Mouse (Mus musculus): ENCODE data around the gene Rnpepl1. TPM values are rescaled to one million over a fixed set of nuclear protein-coding genes. Genes with fewer than 3 reads are reported as not detected.
A peak's percentile ranks its signal among the peaks of the same experiment; 100 is the strongest.

Gene Rnpepl1
- polyA plus RNA-seq, 1 experiment from 2014 or later: 31.0 TPM

- no peak overlapping the region for H3K4me2 ChIP-seq (ENCODE audit: low read length)
- H3K27me3 ChIP-seq (replicated peaks; ENCODE audit: control insufficient read depth, insufficient read depth, low read length): no peaks in the 10 kb centered on the region
- H3K9ac ChIP-seq (replicated peaks; ENCODE audit: low read depth, low read length): no peak overlapping the region
- peaks cover 20% of the 10 kb centered on the region for H3K4me1 ChIP-seq (replicated peaks; ENCODE audit: control insufficient read depth, insufficient read depth, low read length)
- no peak overlapping the region for H3K4me3 ChIP-seq (replicated peaks; ENCODE audit: low read length)
- H3K36me3 ChIP-seq (ENCODE audit: control insufficient read depth, insufficient read depth): no peaks in the 10 kb centered on the region
- no peak for ATAC-seq
- peak overlapping the region; percentile 29; the same call in 1 of the 2 replicates for H3K27ac ChIP-seq (ENCODE audit: low read length)
- no peaks in the 10 kb centered on the region for H3K9me3 ChIP-seq (ENCODE audit: control insufficient read depth, low read length)
- 59% methylated on average over 4 of the region's 4 CpGs for WGBS
Observed at GRCm38 (mm10) chr1:92903627-92904026, 7.0 kb upstream of the Rnpepl1 start.

- Histone ChIP-seq H3K27ac (ENCODE audit: low read length) (no peak overlapping the region), H3K4me3 (replicated peaks; ENCODE audit: low read length) (no peak overlapping the region), H3K4me1 (replicated peaks; ENCODE audit: control insufficient read depth, insufficient read depth, low read length) (peaks cover 27% of the 10 kb centered on the region), H3K9ac (replicated peaks; ENCODE audit: low read depth, low read length) (no peak overlapping the region), H3K27me3 (replicated peaks; ENCODE audit: control insufficient read depth, insufficient read depth, low read length) (no peaks in the 10 kb centered on the region), H3K9me3 (ENCODE audit: control insufficient read depth, low read length) (no peaks in the 10 kb centered on the region), H3K4me2 (ENCODE audit: low read length) (no peak overlapping the region), H3K36me3 (ENCODE audit: control insufficient read depth, insufficient read depth) (no peaks in the 10 kb centered on the region)
- WGBS: 92% methylated on average over 2 of the region's 2 CpGs
- ATAC-seq: no peak
Observed at GRCm38 (mm10) chr1:92905703-92906310, 4.8 kb upstream of the Rnpepl1 start.

- peak; percentile 84 for ATAC-seq
- WGBS: under 1% methylated on average over 81 of the region's 81 CpGs
Observed at GRCm38 (mm10) chr1:92906779-92907631, 3.6 kb upstream of the Rnpepl1 start, which contains the start of gene Dusp28. TSS of gene Dusp28 (plus strand) at chr1:92906981.

GRCm38 (mm10) chr1:92907632-92908360, 2.8 kb upstream of the Rnpepl1 start:
- 39% methylated on average over 20 of the region's 20 CpGs for WGBS
- Histone ChIP-seq H3K36me3 (ENCODE audit: control insufficient read depth, insufficient read depth) (no peaks in the 10 kb centered on the region), H3K9me3 (ENCODE audit: control insufficient read depth, low read length) (no peaks in the 10 kb centered on the region), H3K27me3 (replicated peaks; ENCODE audit: control insufficient read depth, insufficient read depth, low read length) (no peaks in the 10 kb centered on the region), H3K27ac (ENCODE audit: low read length) (peak overlapping the region; percentile 86; the same call in 1 of the 2 replicates), H3K4me2 (ENCODE audit: low read length) (peak overlapping the region; percentile 55), H3K9ac (replicated peaks; ENCODE audit: low read depth, low read length) (peak overlapping the region; percentile 68), H3K4me1 (replicated peaks; ENCODE audit: control insufficient read depth, insufficient read depth, low read length) (peaks cover 37% of the 10 kb centered on the region), H3K4me3 (replicated peaks; ENCODE audit: low read length) (peak overlapping the region; percentile 61)
- ATAC-seq: no peak

More at GRCm38 (mm10) chr1:92906779-92907631, 3.6 kb upstream of the Rnpepl1 start, which contains the start of gene Dusp28:
- peak within 1 kb of the TSS; percentile 86 for H3K27ac ChIP-seq (ENCODE audit: low read length)
- no peaks in the 10 kb centered on the region for H3K36me3 ChIP-seq (ENCODE audit: control insufficient read depth, insufficient read depth)
- peak within 1 kb of the TSS; percentile 55 for H3K4me2 ChIP-seq (ENCODE audit: low read length)
- H3K27me3 ChIP-seq (replicated peaks; ENCODE audit: control insufficient read depth, insufficient read depth, low read length): no peaks in the 10 kb centered on the region
- H3K4me1 ChIP-seq (replicated peaks; ENCODE audit: control insufficient read depth, insufficient read depth, low read length): peaks cover 32% of the 10 kb centered on the region
- H3K9me3 ChIP-seq (ENCODE audit: control insufficient read depth, low read length): no peaks in the 10 kb centered on the region
- H3K9ac ChIP-seq (replicated peaks; ENCODE audit: low read depth, low read length): peak within 1 kb of the TSS; percentile 68
- peak within 1 kb of the TSS; percentile 61 for H3K4me3 ChIP-seq (replicated peaks; ENCODE audit: low read length)

- H3K9me3 ChIP-seq (ENCODE audit: control insufficient read depth, low read length): no peaks in the 10 kb centered on the region
- H3K4me1 ChIP-seq (replicated peaks; ENCODE audit: control insufficient read depth, insufficient read depth, low read length): peaks cover 32% of the 10 kb centered on the region
- no peak for ATAC-seq
- no peaks in the 10 kb centered on the region for H3K27me3 ChIP-seq (replicated peaks; ENCODE audit: control insufficient read depth, insufficient read depth, low read length)
- WGBS: 97% methylated on average over 3 of the region's 3 CpGs
- H3K4me3 ChIP-seq (replicated peaks; ENCODE audit: low read length): no peak overlapping the region
- H3K36me3 ChIP-seq (ENCODE audit: control insufficient read depth, insufficient read depth): no peaks in the 10 kb centered on the region
- H3K9ac ChIP-seq (replicated peaks; ENCODE audit: low read depth, low read length): no peak overlapping the region
- no peak overlapping the region for H3K27ac ChIP-seq (ENCODE audit: low read length)
- H3K4me2 ChIP-seq (ENCODE audit: low read length): no peak overlapping the region
Observed at GRCm38 (mm10) chr1:92908664-92909063, 1.9 kb upstream of the Rnpepl1 start.

GRCm38 (mm10) chr1:92909068-92909467, 1.5 kb upstream of the Rnpepl1 start:
- Histone ChIP-seq H3K4me1 (replicated peaks; ENCODE audit: control insufficient read depth, insufficient read depth, low read length) (peaks cover 34% of the 10 kb centered on the region), H3K27ac (ENCODE audit: low read length) (no peak overlapping the region), H3K9ac (replicated peaks; ENCODE audit: low read depth, low read length) (no peak overlapping the region), H3K4me3 (replicated peaks; ENCODE audit: low read length) (no peak overlapping the region), H3K27me3 (replicated peaks; ENCODE audit: control insufficient read depth, insufficient read depth, low read length) (no peaks in the 10 kb centered on the region), H3K9me3 (ENCODE audit: control insufficient read depth, low read length) (no peaks in the 10 kb centered on the region), H3K4me2 (ENCODE audit: low read length) (no peak overlapping the region), H3K36me3 (ENCODE audit: control insufficient read depth, insufficient read depth) (no peaks in the 10 kb centered on the region)
- no peak for ATAC-seq
- WGBS: 69% methylated on average over 4 of the region's 4 CpGs

- peaks cover 9% of the 10 kb centered on the region for H3K36me3 ChIP-seq (ENCODE audit: control insufficient read depth, insufficient read depth)
- H3K4me1 ChIP-seq (replicated peaks; ENCODE audit: control insufficient read depth, insufficient read depth, low read length): peaks cover 34% of the 10 kb centered on the region
- H3K4me2 ChIP-seq (ENCODE audit: low read length): peak overlapping the region; percentile 73
- no peaks in the 10 kb centered on the region for H3K27me3 ChIP-seq (replicated peaks; ENCODE audit: control insufficient read depth, insufficient read depth, low read length)
- ATAC-seq: peak; percentile 45
- no peaks in the 10 kb centered on the region for H3K9me3 ChIP-seq (ENCODE audit: control insufficient read depth, low read length)
- WGBS: under 1% methylated on average over 58 of the region's 85 CpGs
- H3K4me3 ChIP-seq (replicated peaks; ENCODE audit: low read length): peak overlapping the region; percentile 80
- H3K27ac ChIP-seq (ENCODE audit: low read length): peak overlapping the region; percentile 91
- peak overlapping the region; percentile 94 for H3K9ac ChIP-seq (replicated peaks; ENCODE audit: low read depth, low read length)
Observed at GRCm38 (mm10) chr1:92910925-92911720, 540 bp downstream of the Rnpepl1 start.

- 40% methylated on average over 8 of the region's 8 CpGs for WGBS
- H3K4me2 ChIP-seq (ENCODE audit: low read length): peak overlapping the region; percentile 73
- H3K27me3 ChIP-seq (replicated peaks; ENCODE audit: control insufficient read depth, insufficient read depth, low read length): no peaks in the 10 kb centered on the region
- no peaks in the 10 kb centered on the region for H3K9me3 ChIP-seq (ENCODE audit: control insufficient read depth, low read length)
- peak overlapping the region; percentile 91 for H3K27ac ChIP-seq (ENCODE audit: low read length)
- H3K4me3 ChIP-seq (replicated peaks; ENCODE audit: low read length): peak overlapping the region; percentile 80
- H3K36me3 ChIP-seq (ENCODE audit: control insufficient read depth, insufficient read depth): peaks cover 13% of the 10 kb centered on the region
- H3K9ac ChIP-seq (replicated peaks; ENCODE audit: low read depth, low read length): peak overlapping the region; percentile 94
- no peak for ATAC-seq
- H3K4me1 ChIP-seq (replicated peaks; ENCODE audit: control insufficient read depth, insufficient read depth, low read length): peaks cover 31% of the 10 kb centered on the region
Observed at GRCm38 (mm10) chr1:92911721-92912138, 1.1 kb downstream of the Rnpepl1 start.

Data from forebrain, embryonic 16.5 days (tissue).